Mouse (Mus musculus) mesoderm, embryonic 11.5 days (tissue): ENCODE measurements around the gene Gimap8.

Experiments used
- DNase-seq: peaks from one replicate; pipeline ENCODE4 v3.0.0-alpha.2; 2012; ENCODE audit warnings: low read depth, low spot score

Gimap8 gene

DNA sequence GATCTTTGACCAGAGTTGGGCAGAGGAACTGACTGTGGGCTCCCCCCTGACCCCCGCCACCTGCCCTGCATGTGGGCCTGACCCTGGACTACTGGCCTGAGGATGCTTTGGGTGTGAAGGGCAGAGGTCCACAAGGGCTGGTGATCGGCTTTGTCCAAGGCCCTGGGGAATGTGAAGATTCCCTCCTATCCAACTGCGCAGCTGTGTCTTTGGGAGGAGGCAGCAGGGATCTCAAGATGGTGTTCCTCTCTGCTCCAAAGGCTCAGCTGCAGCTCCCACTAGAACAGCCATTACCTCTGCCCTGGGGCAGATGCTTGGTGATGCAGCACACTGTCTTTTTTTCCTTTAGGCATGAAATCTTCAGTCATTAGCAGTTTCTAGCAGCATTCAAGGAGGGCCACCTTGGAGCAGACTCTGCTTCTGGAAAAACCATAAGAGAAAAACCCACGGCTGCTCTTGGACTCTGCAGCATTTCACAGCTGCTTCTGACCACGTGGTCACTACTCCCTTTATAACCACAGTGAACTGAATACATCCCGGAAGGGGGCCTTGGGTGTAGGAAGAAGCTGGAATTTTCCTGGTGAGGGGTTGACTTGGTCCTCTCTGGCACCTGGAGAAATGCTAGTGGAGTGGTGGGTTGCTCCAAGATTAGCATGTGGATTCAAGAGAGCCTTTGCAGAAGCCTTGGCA is 9.1 kb upstream of the Gimap8 start:
- DNase-seq, result no peak

GRCm38 (mm10) chr6:48638553-48638952 is 8.5 kb upstream of the Gimap8 start:
- DNase-seq, result no peak

DNA sequence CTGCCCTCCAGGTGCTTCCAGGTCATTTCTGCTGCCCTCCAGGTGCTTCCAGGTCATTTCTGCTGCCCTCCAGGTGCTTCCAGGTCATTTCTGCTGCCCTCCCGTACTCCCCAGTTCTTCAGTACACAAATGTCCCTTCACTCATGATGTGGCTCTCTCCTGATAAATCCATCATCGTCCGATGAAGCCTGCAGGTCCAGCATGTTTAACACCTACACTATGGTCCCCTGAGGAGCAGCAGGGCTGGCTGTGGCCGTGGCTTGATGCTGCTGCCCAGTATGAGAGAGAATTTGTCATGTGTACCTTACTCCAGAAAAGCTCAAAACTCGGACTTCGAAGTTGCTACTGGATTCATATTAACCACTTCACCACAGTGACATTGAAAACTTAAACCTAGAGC is 5.6 kb upstream of the Gimap8 start:
- DNase-seq, result no peak

DNA sequence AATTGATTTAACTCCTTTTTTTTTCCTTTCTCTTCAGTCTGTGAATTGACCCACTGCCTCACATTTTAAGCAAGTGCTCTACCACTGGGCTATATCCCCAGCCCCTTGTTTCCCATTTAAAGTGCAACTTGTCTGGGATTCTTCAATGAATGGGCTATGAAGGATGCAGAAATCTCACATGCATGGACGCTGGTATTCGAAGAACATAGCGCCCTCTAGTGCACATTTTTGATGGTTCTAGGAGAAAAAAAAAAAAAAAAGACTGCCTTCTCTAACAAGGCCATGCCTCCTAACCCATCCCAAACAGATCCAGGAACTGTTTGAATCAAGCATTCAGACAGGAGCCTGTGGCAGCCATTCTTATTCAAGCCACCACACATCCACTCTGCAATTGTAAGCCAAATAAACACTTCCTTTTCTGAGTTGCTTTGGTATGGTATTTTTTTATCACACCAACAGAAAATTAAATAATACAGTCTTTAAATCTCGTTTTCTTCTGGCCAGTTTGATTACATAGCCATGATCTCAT is 4.2 kb upstream of the Gimap8 start:
- peak; percentile 81 for DNase-seq

DNA sequence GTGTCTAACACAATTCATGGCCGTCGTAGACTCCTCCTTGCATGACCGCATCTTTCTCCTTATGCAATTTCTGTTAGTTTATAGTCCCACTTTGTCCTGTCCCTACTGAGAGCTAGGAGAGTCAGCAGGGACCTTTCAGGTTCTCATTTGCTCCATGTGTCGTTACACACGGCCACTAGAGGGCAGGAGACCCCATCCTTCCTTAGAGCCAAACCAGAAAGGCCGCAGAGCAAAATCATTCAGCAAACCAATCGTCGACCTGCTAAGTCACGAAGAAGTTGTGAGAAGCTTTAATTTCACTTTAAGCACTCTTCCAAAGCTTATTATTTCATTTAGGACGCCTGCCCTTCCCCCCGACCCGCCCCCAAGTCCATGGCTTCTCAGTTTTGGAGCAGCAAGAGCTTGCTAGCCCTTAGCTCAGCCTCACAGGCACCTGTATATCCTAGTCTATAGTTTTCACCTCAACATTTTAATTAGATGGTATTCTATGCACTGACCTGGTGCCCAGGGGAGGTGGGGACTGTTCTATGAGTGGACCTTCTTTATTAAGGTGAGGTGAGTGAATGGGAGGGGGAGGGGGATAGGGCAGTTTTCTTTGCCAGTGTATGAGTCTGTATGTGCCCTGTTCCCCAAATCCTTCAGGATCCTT is 1.2 kb upstream of the Gimap8 start:
- DNase-seq, result peak; percentile 73

- DNase-seq, result no peak
Measured at GRCm38 (mm10) chr6:48646309-48646690, 734 bp upstream of the Gimap8 start.

DNA sequence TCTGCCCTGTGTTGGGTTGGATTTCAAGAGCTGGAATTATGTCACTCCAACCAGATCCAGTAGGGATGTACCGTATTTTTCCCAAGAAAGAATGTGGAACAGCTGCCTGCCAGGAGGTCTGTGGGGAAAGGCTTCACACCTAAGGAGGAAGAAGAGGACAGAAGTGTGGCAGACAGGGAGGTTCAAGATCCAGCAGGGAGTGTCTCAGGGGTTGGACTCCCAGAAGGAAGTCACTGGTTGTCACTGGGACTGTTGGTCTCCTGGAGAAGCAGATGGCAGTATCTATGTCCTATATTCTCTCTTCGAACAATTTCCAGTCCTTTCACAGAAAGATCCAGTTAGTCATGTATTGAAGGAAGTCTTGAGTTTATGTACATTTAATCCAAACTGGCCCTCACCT is 577 bp downstream of the Gimap8 start:
- DNase-seq, result no peak

- DNase-seq, result no peak
Measured at GRCm38 (mm10) chr6:48648779-48649178, 1.7 kb downstream of the Gimap8 start.

DNA sequence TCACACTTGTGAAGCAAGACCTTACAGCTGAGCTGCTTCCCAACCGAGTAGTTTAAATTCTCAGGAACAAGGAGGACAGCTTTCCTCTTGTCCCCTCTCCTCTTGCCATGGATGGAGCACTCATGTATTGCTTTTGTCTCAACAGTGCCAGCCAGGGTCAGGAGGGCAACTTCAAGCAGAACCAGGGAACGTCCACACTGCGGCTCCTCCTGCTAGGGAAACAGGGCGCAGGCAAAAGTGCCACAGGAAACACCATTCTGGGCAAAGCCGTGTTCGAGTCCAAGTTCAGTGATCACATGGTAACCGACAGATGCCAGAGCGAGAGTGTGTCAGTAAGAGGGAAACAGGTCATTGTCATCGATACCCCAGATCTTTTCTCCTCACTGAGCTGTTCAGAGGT is 3.0 kb downstream of the Gimap8 start:
- no peak for DNase-seq

- DNase-seq, result no peak
Measured at GRCm38 (mm10) chr6:48658721-48659120, 11.7 kb downstream of the Gimap8 start.

DNA sequence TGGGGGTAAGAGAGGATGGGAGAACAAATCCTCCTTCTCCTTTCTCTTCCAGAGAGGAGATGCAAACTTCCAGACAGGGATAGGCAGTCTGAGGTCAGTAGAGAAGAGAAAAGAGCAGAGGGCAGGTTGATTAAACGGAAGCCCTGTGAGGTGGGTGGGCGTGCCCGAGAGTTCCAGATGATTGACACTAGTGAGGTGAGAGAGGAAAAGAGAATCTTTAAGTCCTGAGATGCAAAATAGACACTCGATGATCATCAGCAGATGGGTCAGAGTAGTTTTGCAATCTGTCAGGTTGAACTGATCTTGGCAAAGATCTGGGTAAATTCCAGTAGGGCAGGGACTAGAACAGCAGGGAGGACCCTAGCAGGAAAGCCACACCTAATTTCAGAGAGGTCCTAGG is 17.7 kb downstream of the Gimap8 start:
- no peak for DNase-seq

- no peak for DNase-seq
Measured at GRCm38 (mm10) chr6:48665471-48665870, 18.4 kb downstream of the Gimap8 start.

DNA sequence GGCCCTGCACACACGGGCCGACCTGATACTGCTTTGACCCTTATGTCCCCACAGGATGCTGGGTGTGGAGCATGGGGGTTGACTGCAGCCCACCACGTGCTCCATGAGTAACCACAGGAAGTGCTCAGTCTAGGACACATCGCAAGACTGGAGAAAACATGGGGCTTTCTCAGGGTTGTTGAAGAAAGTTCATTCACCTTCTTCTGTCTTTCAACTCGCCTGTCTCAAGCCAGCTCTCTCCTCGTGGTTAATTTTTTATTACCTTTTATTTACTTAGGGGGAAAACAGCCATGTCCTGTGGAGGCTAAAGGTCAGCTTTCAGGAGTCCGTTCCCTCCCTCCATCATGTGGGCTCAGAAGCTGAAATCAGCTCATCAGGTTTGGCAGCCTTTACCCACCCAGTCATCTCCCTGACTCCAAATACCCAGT is 19.1 kb downstream of the Gimap8 start:
- no peak for DNase-seq

DNA sequence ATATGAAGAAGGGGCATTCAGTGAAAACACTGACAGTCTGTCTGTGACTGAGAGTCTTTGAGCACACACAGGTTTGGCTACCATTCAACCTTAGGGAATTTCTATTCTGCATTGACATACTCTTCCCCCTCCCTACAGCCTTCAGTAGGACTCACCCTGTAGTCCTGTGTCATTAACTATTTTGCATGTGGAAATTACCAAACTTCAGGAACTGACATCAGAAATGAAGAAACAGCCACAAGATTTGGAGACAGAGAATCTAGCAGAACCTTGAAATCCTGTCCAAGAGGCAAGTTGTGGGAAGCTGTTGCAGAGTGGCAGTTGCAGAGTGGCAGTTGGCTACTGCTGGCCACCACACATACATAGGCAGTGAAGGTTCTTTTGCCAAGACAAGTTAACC is 21.0 kb downstream of the Gimap8 start:
- DNase-seq, result no peak

- DNase-seq, result no peak
Measured at GRCm38 (mm10) chr6:48669446-48669969, 22.5 kb downstream of the Gimap8 start.

GRCm38 (mm10) chr6:48674291-48675058 is 27.4 kb downstream of the Gimap8 start:
- DNase-seq, result no peak

DNA sequence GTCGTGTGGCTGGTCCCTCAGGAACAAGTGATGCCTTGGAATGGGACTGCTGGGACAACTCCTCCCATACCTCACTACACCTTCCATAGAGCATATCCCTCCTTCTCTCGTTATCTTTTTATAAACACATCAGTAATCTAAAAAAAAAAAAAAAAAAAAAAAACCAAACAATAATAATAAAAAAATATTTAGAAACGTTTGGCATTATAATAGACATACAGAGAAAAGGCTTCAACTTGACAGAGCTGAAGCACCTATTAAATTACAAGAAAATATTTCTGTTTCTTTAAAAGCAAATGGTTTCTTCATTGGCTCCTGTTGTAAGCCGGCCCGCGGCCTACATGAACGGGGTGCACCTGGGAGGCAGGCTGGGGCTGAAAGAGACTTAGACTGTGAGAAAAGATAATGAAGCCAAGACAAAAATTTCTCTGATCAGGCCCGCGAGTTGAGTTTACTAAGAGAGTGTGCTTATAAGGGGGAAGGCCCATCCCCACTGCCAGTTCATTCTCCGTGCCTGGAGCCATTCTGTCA is 28.4 kb downstream of the Gimap8 start:
- DNase-seq, result no peak

DNA sequence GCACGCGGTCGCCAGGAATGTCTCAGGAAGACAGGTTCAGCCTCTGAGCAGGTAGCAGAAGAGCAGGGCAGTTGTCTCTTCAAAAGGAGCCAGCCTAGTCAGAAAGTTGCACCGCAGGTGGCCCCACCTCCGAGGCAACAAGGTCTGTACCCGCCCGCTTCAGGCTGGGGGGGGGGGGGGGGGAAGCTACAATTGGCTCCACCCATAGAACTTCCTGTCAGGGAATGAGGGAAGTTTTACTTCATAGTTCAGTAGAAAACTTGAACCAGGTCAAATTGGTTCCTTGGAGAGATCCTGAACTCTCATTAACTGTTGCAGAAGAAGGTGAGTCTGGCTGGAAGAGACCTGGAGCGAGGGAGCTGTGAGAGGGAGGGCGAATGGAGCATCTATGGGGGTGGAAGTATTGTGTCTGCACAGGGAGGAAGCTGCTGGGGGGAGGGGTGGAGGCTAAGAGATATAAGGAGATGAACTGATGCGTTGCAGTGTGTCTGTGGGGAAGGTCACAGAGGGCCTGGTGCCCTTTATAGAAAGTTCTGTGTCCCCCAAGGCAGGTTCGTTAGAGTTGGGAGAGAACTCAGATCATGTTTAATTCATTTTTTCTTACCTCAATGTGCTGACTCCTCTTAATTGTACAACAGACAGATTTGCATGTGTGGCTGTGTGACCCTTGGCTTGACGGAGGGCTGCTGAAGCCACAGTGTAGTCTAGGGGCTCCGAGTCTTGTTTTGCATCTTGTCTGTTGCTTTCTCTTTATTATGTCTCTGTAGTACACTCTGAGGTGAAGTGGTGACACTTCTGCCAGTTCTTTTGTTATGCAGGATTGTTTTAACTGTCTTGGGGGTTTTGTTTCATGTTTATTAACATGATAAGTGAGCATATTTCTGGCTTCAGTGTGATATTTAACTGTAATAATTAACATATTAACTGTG is 29.2 kb downstream of the Gimap8 start, which contains the start of gene Gimap9:
TSS of gene Gimap9 (plus strand) at position 199 of the 929 bp plus-strand sequence.
- peak; percentile 7 for DNase-seq

DNA sequence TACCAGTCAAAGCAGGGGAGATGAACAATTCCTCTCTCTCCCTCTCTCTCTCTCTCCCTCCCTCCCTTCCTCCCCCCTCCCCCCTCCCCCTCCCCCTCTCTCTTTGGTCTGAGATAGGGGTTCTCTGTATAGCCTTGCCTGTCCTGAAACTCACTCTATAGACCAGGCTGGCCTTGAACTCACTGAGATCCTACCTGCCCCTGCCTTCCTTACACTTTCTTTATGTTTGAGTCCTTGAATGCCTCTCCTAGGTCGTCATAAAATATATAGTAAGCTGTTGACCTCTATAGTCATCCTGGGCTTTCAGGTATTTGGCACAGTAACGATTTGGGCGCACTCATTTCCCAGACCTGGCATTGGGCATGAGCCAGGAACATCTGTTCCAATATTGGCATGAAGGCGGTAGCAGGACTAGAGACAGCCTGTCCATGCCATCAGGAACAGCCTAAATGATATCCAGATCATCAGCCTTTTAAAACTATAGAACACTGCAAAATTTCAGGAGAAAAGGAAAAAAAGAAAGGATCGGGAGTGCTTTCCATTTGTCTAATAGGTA is 29.9 kb downstream of the Gimap8 start:
- DNase-seq, result no peak
